Mouse (Mus musculus) splenic B cell, adult 2 months (primary cell): Measurements from ENCODE around the gene Adk.
"Not testable (repeated sequence)": the region's sequence is repeated elsewhere in the genome, so short reads cannot be mapped to it uniquely, and the experiment has no call there.

Experiments used
- DNase-seq: peaks from one replicate; pipeline ENCODE4 v3.0.0-alpha.2; 2011; ENCODE audit warnings: low read depth, low spot score
- H3K27me3 ChIP-seq: 2 replicates; pipeline ENCODE4 v1.6.1; 2012; ENCODE audit warnings: mild to moderate bottlenecking, low read length, moderate library complexity, mixed read lengths; ENCODE audit not compliant: control insufficient read depth, poor library complexity, insufficient read depth, severe bottlenecking
- H3K36me3 ChIP-seq: 2 replicates; pipeline ENCODE4 v1.6.1; 2012; ENCODE audit warnings: mild to moderate bottlenecking, low read length, moderate library complexity, mixed read lengths; ENCODE audit not compliant: control insufficient read depth, poor library complexity, insufficient read depth, severe bottlenecking

Adk gene

DNA sequence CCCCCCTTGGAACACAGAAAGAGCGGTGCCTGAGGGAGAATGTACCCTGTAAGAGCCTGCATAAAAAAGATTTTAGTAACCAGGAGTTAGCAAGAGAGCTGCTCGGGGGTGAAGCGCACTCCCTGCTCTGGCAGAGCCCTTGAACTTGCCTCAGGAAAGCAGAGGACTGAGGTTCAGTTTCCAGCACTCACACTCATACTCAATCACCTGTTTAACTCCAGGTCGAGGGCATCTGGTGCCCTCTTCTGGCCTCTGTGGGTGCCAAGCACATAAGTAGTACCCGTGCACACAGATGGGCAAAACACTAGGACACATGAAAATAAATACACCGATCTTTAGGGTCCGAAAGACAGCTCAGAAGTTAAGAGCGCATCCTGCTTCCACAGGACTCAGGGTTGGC, 427.2 kb downstream of the Adk start:
- H3K27me3 ChIP-seq = no peaks in the 10 kb centered on the region
- no peak for DNase-seq
- no peaks in the 10 kb centered on the region for H3K36me3 ChIP-seq

DNA sequence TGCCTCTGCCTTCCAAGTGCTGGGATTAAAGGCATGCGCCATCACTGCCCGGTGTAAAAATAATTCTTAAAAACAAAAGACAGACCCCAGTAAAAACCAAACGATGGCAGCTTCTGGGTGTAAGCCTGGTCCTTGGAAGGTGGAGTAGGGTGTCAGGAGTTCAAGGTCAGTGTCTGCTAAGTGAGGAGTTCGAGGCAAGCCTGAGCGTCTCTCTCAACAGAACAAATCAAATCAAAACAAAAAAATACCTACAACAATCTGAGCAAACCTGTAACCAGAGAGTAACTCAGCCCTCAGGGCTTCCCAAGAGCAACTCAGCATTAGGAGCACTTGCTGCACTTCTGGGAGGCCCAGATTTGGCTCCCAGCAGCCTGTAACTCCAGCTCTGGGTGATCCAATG, 427.8 kb downstream of the Adk start:
- Histone ChIP-seq H3K36me3 (no peaks in the 10 kb centered on the region), H3K27me3 (no peaks in the 10 kb centered on the region)
- no peak for DNase-seq

DNA sequence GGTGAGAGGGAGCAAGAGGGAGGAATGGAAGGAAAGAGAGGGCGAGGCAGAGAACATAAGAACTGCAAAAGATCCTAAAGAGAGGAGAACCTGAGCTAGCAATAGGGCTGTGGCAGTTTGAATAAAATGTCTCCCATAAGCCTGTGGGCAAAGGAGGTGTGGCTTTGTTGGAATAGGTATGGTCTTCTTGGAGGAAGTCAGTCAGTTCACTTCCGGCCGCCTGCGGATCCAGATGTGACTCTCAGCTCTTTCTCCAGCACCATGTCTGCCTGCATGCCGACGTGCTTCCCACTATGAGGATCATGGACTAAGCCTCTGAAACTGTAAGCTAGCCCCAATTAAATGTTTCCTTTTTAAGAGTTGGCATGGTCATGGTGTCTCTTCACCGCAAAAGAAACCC, 428.9 kb downstream of the Adk start, which contains the start of gene Kat6b:
TSS of gene Kat6b (plus strand) at position 204 of the 400 bp plus-strand sequence.
- Histone ChIP-seq H3K36me3 (no peaks in the 10 kb centered on the region), H3K27me3 (no peaks in the 10 kb centered on the region)
- DNase-seq = no peak

DNA sequence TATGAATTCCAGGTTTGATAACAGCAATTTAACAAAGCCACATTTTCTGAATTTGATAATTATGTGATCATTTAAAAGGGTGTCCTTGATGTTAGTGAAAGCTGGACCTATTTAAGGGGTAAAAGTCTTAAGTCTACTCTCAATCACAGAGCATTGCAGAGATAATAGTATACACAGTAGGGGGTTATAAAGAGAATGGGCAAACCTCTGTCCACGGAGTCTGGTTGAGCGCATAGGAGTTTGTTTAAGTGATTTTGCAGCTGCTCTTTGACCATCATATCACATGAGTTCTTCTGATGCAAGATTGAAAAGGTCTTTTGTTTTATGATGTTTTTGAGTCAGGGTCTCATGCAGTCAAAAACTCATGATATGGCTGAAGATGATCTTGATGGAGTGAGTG, 431.8 kb downstream of the Adk start:
- no peak for DNase-seq
- H3K27me3 ChIP-seq = no peaks in the 10 kb centered on the region

DNA sequence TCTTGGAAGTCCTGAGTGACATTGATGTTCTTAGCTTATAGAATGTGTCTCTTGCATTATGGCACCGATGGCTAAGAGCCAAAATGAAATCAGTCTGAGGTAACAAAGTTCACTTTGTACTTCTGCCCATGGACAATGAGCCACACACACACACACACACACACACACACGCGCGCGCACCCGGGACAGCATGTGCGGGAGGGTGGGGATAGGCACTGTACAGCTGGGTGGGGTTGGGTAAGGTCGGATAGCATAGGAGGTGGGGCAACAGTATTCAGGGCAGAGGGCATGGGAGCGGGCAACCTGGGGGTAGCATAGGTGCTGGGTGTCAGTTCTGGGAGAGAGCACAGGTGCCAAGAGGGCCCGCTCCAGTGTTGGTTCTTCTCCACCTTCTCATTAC, 432.3 kb downstream of the Adk start:
- Histone ChIP-seq H3K36me3 (no peaks in the 10 kb centered on the region), H3K27me3 (no peaks in the 10 kb centered on the region)
- DNase-seq = no peak

More for the DNA sequence above, 431.8 kb downstream of the Adk start:
- H3K36me3 ChIP-seq = no peaks in the 10 kb centered on the region

DNA sequence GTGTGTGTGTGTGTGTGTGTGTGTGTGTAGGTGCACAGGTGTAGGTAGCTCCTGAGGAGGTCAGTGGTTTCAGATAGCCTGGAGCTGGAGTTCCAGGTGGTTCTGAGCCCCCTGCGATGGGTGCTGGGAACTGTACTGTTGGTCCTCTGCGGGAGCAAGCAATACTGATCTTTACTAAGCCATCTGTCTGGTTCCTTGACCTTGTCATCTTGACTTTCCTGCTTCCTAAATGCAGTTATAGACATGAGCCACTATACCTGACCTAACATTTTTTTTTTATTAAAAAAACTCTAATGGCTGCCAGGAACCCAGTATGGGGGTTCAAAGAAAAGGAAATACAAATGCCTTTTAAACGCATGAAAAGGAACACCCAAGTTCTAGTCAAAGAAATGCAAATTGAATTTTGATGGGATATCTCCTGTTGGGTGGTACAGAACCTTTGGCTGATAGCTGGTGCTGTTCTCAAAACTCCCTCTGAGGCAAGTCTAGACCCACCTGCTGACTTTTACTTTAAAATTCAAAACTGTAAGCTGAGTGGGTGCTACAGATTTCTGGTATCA, 433.7 kb downstream of the Adk start:
- Histone ChIP-seq H3K36me3 (no peaks in the 10 kb centered on the region), H3K27me3 (no peaks in the 10 kb centered on the region)
- DNase-seq = no peak

DNA sequence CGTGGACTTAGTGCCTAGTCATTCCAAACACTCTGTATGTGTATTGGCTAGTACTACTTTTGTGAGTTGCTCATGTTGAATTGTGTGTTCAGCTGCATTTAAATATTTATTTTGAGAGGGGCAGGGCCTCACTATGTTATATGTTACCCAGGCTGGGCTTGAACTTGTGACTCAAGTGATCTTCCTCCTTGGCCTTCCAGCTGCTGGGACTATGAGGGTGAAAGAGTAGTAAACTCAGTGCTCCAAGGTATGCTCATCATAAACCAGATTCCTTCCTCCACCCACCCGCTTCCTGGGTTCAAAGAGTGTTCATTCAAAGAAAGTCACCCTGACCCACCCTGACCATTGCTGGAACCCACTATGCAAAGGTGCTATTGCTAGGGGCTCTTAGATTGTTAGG, 434.8 kb downstream of the Adk start:
- not testable (repeated sequence) for H3K27me3 ChIP-seq, H3K36me3 ChIP-seq, DNase-seq

DNA sequence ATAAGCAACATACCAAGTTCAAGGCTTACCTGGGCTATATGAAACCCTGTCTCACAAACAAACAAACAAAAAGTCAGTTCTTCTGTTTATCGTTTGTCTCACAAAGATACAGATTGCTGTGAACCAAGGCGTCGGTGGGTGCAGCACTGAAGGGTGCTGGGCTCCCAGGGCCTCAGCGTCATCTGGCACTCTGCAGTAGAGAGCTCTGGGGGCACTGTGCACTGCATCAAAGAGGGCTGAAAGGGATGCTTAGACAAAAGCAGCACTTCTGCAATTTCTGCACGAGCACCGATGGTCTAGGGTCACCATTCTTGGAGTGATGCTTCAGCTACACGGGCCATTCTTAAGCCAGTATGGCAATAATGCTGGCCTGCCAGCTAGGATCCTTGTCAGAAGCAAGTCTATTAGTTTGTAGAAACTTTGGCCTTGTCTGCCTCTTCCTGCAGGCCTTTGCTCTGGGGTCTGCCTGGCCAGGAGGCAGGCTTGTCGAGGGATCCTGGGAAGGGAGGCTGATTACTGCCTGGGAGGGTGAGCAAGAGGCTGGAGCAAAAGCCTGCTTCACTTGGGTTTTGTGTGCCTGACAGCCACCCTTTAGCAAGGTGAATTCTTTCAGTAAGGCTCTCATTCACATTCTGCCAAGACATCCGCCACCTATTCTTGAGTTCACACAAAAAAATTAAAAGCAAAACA, 436.2 kb downstream of the Adk start:
- DNase-seq, H3K36me3 ChIP-seq, H3K27me3 ChIP-seq: not testable (repeated sequence)

DNA sequence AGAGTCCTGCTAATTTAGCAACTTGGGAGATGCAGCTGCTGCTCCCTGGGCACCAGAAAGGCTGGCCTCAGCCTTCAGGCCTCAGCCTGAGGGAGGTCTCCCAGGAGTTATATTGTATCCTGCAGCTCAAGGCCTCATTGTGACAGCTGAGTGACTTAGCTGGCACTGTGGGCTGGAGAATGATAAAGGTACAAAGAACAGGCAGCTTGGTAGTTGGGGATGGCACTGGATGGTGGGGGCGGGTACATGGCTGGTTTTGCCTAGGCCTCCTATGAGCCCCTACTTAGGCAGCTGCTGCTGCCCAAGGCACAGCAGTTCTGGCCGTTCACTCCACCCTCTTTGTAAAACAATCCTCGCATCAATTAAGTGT, 436.7 kb downstream of the Adk start:
- no peaks in the 10 kb centered on the region for H3K36me3 ChIP-seq
- DNase-seq = no peak
- H3K27me3 ChIP-seq = no peaks in the 10 kb centered on the region

DNA sequence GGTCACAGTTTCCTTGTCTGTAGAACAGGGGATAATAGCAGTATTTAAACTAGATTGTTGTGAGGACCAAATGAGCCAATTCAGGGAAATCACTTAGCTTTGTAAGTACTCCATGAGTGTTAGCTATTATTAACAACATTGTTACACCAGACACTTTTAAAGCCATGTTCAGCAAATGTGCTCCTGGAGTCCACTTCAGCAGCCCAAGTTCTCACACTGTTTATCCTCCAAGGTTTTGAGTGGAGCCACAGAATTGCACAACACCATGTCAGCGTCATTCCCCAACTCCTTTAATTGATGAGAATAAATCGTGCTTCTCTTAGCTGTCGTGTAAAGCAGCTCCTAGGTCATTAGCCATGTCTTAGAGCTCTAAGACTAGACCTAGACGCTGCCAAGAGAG, 437.8 kb downstream of the Adk start:
- no peaks in the 10 kb centered on the region for H3K36me3 ChIP-seq
- H3K27me3 ChIP-seq = no peaks in the 10 kb centered on the region
- DNase-seq = no peak
